Mouse (Mus musculus) liver, embryonic 16.5 days (tissue): ENCODE measurements around the gene Bend7. TPM values are rescaled to one million over a fixed set of nuclear protein-coding genes. Genes with fewer than 3 reads are reported as not detected.

Experiments
- ATAC-seq: fragments of 200-750 bp; cut with Nextera tagmentation; 2 replicates; pipeline ENCODE4 v1.8.0; 2017; ENCODE audit warnings: low read depth, mild to moderate bottlenecking, moderate number of reproducible peaks, moderate library complexity
- H3K27ac ChIP-seq: fragments of 300-500 bp; sonication (generic); 2 replicates; pipeline ENCODE4 v1.5.1; 2014; ENCODE audit warnings: mild to moderate bottlenecking, low read length
- H3K27me3 ChIP-seq: fragments of 300-500 bp; sonication (generic); 2 replicates; pipeline ENCODE4 v1.6.1; 2014; ENCODE audit warnings: low read depth, low read length, mixed read lengths; ENCODE audit not compliant: control insufficient read depth, insufficient read depth
- H3K36me3 ChIP-seq: fragments of 300-500 bp; sonication (generic); 2 replicates; pipeline ENCODE4 v1.6.1; 2014; ENCODE audit warnings: mild to moderate bottlenecking; ENCODE audit not compliant: control insufficient read depth, insufficient read depth
- H3K4me1 ChIP-seq: fragments of 300-500 bp; sonication (generic); 2 replicates; pipeline ENCODE4 v1.6.1; 2014; ENCODE audit warnings: low read depth, low read length, mixed read lengths; ENCODE audit not compliant: control insufficient read depth
- H3K4me2 ChIP-seq: fragments of 300-500 bp; sonication (generic); 2 replicates; pipeline ENCODE4 v1.6.1; 2014; ENCODE audit warnings: low read depth, low read length, mixed read lengths
- H3K4me3 ChIP-seq: fragments of 300-500 bp; sonication (generic); 2 replicates; pipeline ENCODE4 v1.5.1; 2014; ENCODE audit warnings: low read depth, mild to moderate bottlenecking, low read length
- H3K9ac ChIP-seq: fragments of 300-500 bp; sonication (generic); 2 replicates; pipeline ENCODE4 v1.6.1; 2014; ENCODE audit warnings: low read depth, low read length
- H3K9me3 ChIP-seq: fragments of 300-500 bp; sonication (generic); replicated peaks from 2 replicates; pipeline ENCODE4 v1.6.1; 2016; ENCODE audit warnings: low read length; ENCODE audit not compliant: control insufficient read depth
- WGBS: fragments of 180-500 bp; shearing (Covaris S2); extraction: QIAGEN DNeasy Blood & Tissue Kit; methylation state at CpG from one replicate; pipeline ENCODE4 v1.1.7; 2014; ENCODE audit not compliant: insufficient replicate concordance; 5-methylcytosine and 5-hydroxymethylcytosine counted together
- polyA plus RNA-seq: library from polyadenylated mRNA; unstranded; fragments of >200 nt; fragmentation: Nextera tagmentation; extraction: Ambion mirVana; gene quantifications from 2 replicates; pipeline ENCODE4 v1.2.1, GENCODE M21; 2015

The Bend7 gene
- polyA plus RNA-seq, 1 experiment from 2014 or later = 1.9 TPM

GRCm38 (mm10) chr2:4770376-4770775 lies 52.7 kb downstream of the Bend7 start:
- Histone ChIP-seq H3K27me3 (no peaks in the 10 kb centered on the region), H3K4me3 (no peak overlapping the region), H3K27ac (no peak overlapping the region), H3K9me3 (no peaks in the 10 kb centered on the region), H3K4me1 (no peaks in the 10 kb centered on the region), H3K4me2 (no peak overlapping the region), H3K9ac (no peak overlapping the region), H3K36me3 (no peaks in the 10 kb centered on the region)
- WGBS = 61% methylated on average over 2 of the region's 2 CpGs
- no peak for ATAC-seq

DNA sequence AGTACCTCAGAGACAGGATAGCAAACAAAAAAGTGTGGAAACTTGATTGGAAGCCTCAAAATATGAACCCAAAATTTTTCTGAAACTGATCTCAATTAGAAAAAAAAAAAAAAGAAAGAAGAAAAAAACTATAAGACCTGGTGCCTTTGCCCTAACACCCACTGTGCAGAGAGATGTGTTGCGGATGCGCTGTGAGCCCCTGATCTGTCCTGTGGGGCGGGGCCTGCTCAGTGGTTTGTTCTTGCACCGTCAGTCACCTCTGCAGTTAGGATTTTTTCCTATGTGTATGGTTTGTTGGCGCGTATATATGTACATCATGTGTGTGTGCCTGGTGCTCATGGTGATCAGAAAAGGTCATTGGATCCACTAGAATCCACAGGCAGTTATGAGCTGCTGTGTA lies 56.3 kb downstream of the Bend7 start:
- no peak overlapping the region for H3K4me2 ChIP-seq
- no peak overlapping the region for H3K4me3 ChIP-seq
- no peaks in the 10 kb centered on the region for H3K27me3 ChIP-seq
- no peaks in the 10 kb centered on the region for H3K9me3 ChIP-seq
- 66% methylated on average over 6 of the region's 6 CpGs for WGBS
- no peak overlapping the region for H3K27ac ChIP-seq
- no peaks in the 10 kb centered on the region for H3K36me3 ChIP-seq
- H3K9ac ChIP-seq = no peak overlapping the region
- ATAC-seq = no peak
- H3K4me1 ChIP-seq = no peaks in the 10 kb centered on the region

DNA sequence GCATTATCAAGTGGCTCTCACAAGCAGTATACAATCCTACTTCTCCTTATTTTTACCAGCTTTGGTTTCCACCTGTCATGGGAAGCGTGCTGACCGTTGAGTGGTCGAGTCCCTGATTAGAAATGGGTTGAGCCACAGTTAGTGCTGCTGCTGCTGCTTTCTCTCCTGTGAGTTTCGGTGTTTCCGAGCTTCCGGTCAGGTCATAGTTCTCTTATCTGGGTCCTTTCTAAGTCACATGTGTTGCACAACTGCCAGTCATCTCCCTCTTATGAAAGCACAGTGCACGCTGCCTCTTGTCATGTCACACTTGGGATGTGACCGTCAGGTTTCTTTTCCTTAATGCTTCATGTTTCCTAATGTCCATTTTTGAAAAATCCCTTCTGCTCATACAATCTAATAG lies 59.7 kb downstream of the Bend7 start:
- peak; percentile 69 for ATAC-seq
- no peak overlapping the region for H3K4me3 ChIP-seq
- no peak overlapping the region for H3K27ac ChIP-seq
- 52% methylated on average over 8 of the region's 8 CpGs for WGBS
- H3K36me3 ChIP-seq = no peaks in the 10 kb centered on the region
- H3K4me1 ChIP-seq = no peaks in the 10 kb centered on the region
- H3K9ac ChIP-seq = no peak overlapping the region
- no peaks in the 10 kb centered on the region for H3K9me3 ChIP-seq
- no peak overlapping the region for H3K4me2 ChIP-seq
- no peaks in the 10 kb centered on the region for H3K27me3 ChIP-seq

DNA sequence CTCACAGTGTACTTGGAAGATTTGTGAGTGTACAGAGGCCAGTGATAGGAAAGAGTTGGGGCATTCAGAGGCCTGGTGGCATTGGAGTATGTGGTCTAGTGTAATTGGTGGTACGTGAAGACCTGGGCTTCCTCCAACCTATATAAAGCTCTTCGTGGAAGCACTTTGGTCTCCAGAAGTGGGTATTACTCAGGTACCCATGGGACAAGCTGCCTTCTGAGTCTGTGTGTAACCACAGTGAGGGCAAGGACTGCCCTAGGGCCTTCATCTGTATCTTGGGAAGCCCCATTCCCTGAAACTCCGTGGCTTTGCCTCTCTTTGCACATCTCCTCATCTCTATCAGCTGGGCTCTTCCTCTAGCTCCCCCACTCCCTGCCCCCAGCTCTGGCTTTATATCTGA lies 64.0 kb downstream of the Bend7 start:
- 60% methylated on average over 3 of the region's 3 CpGs for WGBS
- ATAC-seq = no peak

DNA sequence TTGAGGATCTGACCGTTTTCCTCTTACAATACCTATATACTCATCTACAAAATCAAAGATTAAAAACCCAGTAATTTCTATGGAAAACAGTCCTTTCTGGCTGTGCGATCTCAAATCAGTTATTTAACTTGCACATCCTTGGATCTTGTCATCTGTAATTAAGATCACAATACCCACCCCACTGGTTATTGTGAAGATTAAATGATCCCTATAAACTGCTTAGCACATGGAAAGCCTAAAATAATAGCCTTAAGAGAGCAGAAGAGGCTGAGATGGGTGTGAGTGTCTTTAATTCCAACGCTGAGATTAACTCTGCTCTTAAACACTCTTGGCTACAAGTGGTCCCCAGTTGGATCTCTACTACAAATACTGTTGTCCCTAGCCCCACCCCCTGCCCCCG lies 64.8 kb downstream of the Bend7 start:
- Histone ChIP-seq H3K27me3 (no peaks in the 10 kb centered on the region), H3K9me3 (no peaks in the 10 kb centered on the region), H3K4me3 (no peak overlapping the region), H3K4me1 (no peaks in the 10 kb centered on the region), H3K27ac (no peak overlapping the region), H3K36me3 (no peaks in the 10 kb centered on the region), H3K4me2 (no peak overlapping the region), H3K9ac (no peak overlapping the region)
- no peak for ATAC-seq
- 66% methylated on average over 4 of the region's 4 CpGs for WGBS

More for the DNA sequence above, 64.0 kb downstream of the Bend7 start:
- Histone ChIP-seq H3K27ac (no peak overlapping the region), H3K27me3 (no peaks in the 10 kb centered on the region), H3K36me3 (no peaks in the 10 kb centered on the region), H3K4me3 (no peak overlapping the region), H3K4me1 (no peaks in the 10 kb centered on the region), H3K4me2 (no peak overlapping the region), H3K9ac (no peak overlapping the region), H3K9me3 (no peaks in the 10 kb centered on the region)

DNA sequence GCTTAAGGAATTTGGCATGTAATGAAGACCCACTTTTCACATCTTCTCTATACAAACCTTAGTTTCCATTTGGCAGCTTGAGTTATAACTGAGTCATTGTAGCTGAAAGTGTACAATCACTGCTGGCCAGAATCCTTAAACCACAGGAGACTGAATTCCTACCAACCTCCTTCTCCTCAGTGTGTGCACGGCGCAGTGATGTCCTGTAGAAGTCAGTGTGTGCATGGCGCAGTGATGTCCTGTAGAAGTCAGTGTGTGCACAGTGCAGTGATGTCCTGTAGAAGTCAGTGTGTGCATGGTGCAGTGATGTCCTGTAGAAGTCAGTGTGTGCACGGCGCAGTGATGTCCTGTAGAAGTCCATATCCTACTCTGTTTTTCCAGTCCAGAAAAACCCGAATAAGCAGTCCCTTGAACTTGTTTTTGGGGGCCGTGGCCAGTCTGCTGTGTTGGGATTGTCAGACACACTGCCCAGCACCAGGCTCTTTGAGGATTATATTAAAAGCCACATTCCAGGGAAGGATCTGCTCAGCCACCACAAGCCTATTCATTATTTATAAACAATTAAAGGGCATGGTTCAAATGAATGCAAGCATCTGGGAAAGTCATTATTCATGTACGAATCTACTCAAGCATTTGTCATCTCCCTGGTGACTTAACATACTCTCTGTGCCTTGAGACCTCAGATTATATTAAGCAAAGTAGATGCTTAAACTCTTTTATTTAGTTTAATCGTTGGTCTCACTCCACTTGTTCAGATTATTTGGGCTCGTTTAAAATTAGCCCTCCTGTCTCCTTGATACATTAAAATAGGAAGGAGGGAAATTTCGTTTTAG lies 65.4 kb downstream of the Bend7 start:
- H3K27ac ChIP-seq = no peak overlapping the region
- H3K9me3 ChIP-seq = no peaks in the 10 kb centered on the region
- no peak overlapping the region for H3K9ac ChIP-seq
- H3K4me1 ChIP-seq = no peaks in the 10 kb centered on the region
- 70% methylated on average over 11 of the region's 11 CpGs for WGBS
- H3K4me3 ChIP-seq = no peak overlapping the region
- H3K27me3 ChIP-seq = no peaks in the 10 kb centered on the region
- ATAC-seq = no peak
- H3K4me2 ChIP-seq = no peak overlapping the region
- H3K36me3 ChIP-seq = no peaks in the 10 kb centered on the region

DNA sequence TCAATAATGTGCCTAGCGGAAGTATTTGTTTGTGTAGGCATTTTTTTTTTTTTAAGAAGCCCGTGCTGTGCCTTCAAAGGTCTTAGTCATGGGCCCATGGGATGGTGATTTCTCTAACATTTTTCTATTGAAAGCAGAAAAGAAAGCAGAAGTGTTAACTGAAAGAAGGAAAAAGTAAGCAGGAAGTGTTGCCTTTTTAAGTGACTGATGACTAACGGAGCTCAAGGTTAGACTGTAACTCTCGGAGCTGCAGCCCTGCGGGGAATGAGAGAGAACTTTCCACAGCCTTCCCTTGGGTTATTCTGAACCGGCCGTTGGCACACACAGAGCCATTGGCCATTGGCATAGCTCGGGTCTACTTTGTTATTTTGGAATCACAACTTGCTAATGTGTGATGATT lies 66.4 kb downstream of the Bend7 start:
- ATAC-seq = no peak
- Histone ChIP-seq H3K4me2 (no peak overlapping the region), H3K9ac (no peak overlapping the region), H3K4me1 (no peaks in the 10 kb centered on the region), H3K27me3 (no peaks in the 10 kb centered on the region), H3K4me3 (no peak overlapping the region), H3K27ac (no peak overlapping the region), H3K9me3 (no peaks in the 10 kb centered on the region), H3K36me3 (no peaks in the 10 kb centered on the region)
- WGBS = 34% methylated on average over 8 of the region's 8 CpGs

DNA sequence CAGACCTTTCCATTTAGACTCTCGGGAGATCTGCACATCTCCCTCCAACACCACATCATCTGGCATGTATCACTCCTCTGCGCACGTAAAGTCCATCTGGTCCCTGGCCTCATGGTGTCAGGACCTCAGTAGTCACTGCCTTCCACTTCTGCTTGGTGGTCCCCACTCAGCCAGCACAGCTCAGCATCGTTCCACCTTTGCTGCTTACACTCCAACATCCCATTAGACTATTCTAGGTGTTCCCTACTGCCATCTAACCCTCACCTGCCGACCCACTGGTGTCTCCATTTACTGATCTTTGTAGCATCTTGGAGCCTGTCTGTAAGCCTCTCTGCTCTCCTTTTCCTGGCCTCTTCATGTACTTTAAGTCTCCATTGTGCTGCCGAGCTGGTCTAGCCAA lies 67.4 kb downstream of the Bend7 start:
- Histone ChIP-seq H3K36me3 (no peaks in the 10 kb centered on the region), H3K4me3 (no peak overlapping the region), H3K27me3 (no peaks in the 10 kb centered on the region), H3K9ac (no peak overlapping the region), H3K9me3 (no peaks in the 10 kb centered on the region), H3K27ac (no peak overlapping the region), H3K4me2 (no peak overlapping the region), H3K4me1 (no peaks in the 10 kb centered on the region)
- WGBS = 68% methylated on average over 6 of the region's 6 CpGs
- ATAC-seq = no peak

- H3K9me3 ChIP-seq = no peaks in the 10 kb centered on the region
- no peaks in the 10 kb centered on the region for H3K4me1 ChIP-seq
- no peak overlapping the region for H3K27ac ChIP-seq
- H3K36me3 ChIP-seq = no peaks in the 10 kb centered on the region
- 66% methylated on average over 7 of the region's 7 CpGs for WGBS
- no peak overlapping the region for H3K4me3 ChIP-seq
- ATAC-seq = no peak
- no peaks in the 10 kb centered on the region for H3K27me3 ChIP-seq
- no peak overlapping the region for H3K4me2 ChIP-seq
- no peak overlapping the region for H3K9ac ChIP-seq
Observed at GRCm38 (mm10) chr2:4787223-4787622, 69.6 kb downstream of the Bend7 start.
